Mouse (Mus musculus): ENCODE results near the gene Zcchc2.

DNA sequence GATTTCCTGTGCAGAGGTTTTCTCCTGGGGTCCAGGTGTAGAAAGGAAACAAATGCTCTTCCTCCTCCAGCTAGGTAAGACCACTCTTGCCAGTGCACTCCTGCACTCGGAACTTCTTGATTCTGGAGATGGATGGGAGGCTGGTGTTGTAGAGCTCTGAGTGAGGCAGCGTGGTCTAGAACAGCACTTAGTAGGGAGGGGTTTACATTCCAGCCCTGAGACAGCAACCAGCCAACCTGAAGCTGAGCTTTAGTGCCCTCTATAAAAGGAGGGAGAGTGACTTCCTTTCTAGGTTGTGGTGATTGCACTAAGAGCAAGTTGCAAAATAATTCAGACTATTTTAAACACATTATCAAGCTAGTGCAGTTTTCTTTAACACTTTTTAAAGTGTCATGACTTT lies 5.8 kb downstream of the Zcchc2 start:
- no peak for TF ChIP-seq CTCF (IDR thresholded peaks at IDR 0.05; ENCODE audit: control insufficient read depth, insufficient read depth, insufficient read length)
- no peak for TF ChIP-seq USF1 (IDR thresholded peaks at IDR 0.05; ENCODE audit: low read depth)
- no peak for TF ChIP-seq MYOD1 (IDR thresholded peaks at IDR 0.05; ENCODE audit: control insufficient read depth, insufficient read length, low read depth)
